Mouse (Mus musculus) heart, adult 2 months (tissue): ENCODE data around the gene Birc5.

ENCODE experiments used
- CTCF ChIP-seq: fragments of 200-600 bp; IDR thresholded peaks from 2 replicates; pipeline ENCODE4 v1.8.1; 2022; ENCODE audit warnings: antibody characterized with exemption, mild to moderate bottlenecking, moderate library complexity
- POLR2A ChIP-seq: fragments of 200-500 bp; IDR thresholded peaks from 2 replicates; pipeline ENCODE4 v1.6.1; 2011; ENCODE audit warnings: mild to moderate bottlenecking, low read depth, low read length, control low read depth; ENCODE audit not compliant: insufficient read depth

- TF ChIP-seq CTCF (no peak), POLR2A (no peak)
Observed at GRCm38 (mm10) chr11:117823411-117823810, 25.6 kb upstream of the Birc5 start.
